Mouse (Mus musculus) cortical plate, adult 2 months (tissue): Measurements from ENCODE around the gene Aldh3b1. TPM values are rescaled to one million over a fixed set of nuclear protein-coding genes. Genes with fewer than 3 reads are reported as not detected.
"Not testable (repeated sequence)": the region's sequence is repeated elsewhere in the genome, so short reads cannot be mapped to it uniquely, and the experiment has no call there.

Experiments used
- H3K27ac ChIP-seq: fragments of 200-500 bp; 2 replicates; pipeline ENCODE4 v1.5.1; 2012; ENCODE audit warnings: low read length, control low read depth, inconsistent platforms; ENCODE audit not compliant: insufficient read depth
- H3K4me1 ChIP-seq: fragments of 200-500 bp; 2 replicates; pipeline ENCODE4 v1.6.1; 2011; ENCODE audit warnings: low read length; ENCODE audit not compliant: control insufficient read depth, insufficient read depth
- H3K4me3 ChIP-seq: fragments of 200-500 bp; 2 replicates; pipeline ENCODE4 v1.5.1; 2011; ENCODE audit warnings: mild to moderate bottlenecking, low read length, control low read depth; ENCODE audit not compliant: insufficient read depth
- CTCF ChIP-seq: fragments of 200-500 bp; IDR thresholded peaks from 2 replicates; pipeline ENCODE4 v1.5.1; 2011; ENCODE audit warnings: mild to moderate bottlenecking, control low read depth, low read length; ENCODE audit not compliant: insufficient read depth; ENCODE audit errors: extremely low read depth
- POLR2A ChIP-seq: fragments of 200-500 bp; IDR thresholded peaks from 2 replicates; pipeline ENCODE4 v1.6.1; 2011; ENCODE audit warnings: mild to moderate bottlenecking, low read length, control low read depth; ENCODE audit not compliant: insufficient read depth; ENCODE audit errors: extremely low read depth
- polyA plus RNA-seq: library from polyadenylated mRNA; depleted of rRNA; stranded (reverse); fragments of >200 nt; gene quantifications from 2 replicates; pipeline ENCODE4 v1.2.3, GENCODE M21; 2012

Gene Aldh3b1
- polyA plus RNA-seq, 1 experiment: 8.1 TPM

DNA sequence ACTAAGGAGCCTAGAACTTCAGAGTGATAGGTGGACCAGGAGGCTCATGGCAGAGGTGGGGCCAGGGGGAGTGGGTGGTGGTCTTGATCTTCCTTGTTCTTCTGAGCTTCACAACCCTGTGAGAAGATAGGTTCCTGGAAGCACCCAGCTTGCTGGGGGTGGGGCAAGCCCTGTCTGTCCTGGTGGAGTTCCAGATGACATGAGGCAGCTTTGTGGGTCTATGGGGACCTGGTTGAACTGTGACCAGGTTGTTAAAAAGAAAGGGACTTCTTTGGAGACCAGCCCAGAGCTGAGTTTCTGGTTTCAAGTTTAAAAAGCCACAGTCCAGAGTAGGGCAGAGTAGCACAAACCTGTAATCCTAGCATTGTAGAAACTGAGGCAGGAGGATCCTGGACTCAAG is 29.4 kb upstream of the Aldh3b1 start:
- TF ChIP-seq POLR2A (no peak), CTCF (no peak)
- Histone ChIP-seq H3K4me3 (no peak overlapping the region), H3K4me1 (no peaks in the 10 kb centered on the region), H3K27ac (no peak overlapping the region)

DNA sequence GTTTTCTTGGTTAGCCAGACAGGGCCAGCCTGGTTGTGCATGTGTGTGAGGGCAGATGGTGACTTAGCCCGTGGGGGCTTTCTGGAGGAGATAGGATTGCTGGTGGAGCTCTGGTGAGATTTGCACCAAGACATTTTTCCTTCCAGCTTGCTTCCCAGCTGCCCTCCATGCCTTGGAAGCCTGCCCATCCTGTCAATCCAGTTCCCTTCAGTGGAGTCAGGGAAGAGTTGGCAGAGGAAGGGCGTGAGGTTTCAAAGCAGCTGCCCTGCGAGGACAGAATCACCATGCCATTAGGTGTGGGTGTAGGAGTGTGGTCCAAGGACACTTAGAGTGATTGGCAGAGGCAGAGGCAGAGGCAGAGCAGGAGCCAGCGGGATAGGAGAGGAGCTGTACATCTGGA is 28.9 kb upstream of the Aldh3b1 start, which contains the start of gene Aldh3b3:
Gene Aldh3b3 (plus strand): TSS at position 176 of the 400 bp plus-strand sequence.
- Histone ChIP-seq H3K27ac (no peak within 1 kb of the TSS), H3K4me3 (no peak within 1 kb of the TSS), H3K4me1 (no peaks in the 10 kb centered on the region)
- TF ChIP-seq CTCF (no peak), POLR2A (no peak)

DNA sequence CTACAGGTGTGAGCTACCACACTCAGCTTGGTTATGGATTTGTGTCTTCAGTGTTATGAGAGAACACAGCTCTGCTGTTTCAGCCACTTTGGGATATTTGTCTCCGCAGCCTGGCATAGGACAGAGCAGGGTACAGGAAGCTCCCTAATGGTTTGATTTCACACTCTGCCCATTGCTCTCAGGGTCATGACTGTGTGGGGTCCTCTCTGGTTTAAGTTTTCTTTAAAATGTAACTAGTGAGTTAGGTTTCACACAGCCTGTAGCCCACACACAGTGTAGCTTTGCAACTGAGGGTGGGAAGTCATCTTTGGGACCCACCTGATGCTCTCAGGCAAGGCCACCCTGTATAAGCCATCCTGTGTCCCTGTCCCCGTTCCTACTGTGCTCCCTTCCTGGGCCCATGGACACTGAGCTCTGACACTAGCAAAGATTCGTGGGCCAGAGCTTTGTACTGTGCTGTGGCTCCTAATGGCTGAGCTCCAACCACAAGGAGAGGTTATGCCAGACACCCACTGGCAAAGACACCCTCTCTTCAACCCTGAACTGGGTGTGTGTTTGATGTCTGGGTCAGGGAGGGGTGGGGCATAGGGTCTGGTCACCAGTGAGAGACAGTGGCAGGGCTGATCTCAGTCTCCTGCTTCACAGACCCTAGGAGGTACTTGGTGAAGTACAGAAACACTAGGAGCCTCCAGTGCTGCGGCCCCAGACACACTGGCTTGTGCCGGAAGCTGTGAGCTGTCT is 27.9 kb upstream of the Aldh3b1 start:
- H3K27ac ChIP-seq, H3K4me3 ChIP-seq, H3K4me1 ChIP-seq: not testable (repeated sequence)

DNA sequence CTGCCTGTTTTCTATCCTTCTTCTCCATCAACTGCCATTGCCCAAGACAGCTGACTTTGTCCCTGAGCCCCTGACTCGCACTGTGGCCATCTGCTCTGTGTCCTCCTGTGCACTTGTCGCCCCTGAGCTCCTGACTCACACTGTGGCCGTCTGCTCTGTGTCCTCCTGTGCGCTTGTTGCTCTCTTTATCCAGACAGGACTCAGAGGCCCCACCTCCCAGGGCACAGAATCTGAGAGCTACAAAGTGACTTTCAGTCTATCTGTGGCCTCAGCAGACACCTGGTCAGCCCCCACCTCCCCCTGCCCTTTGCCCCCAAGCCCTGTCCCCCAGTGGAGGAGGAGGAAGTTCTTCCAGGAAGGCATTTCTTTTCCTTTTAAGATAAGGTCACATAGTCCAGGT is 26.2 kb upstream of the Aldh3b1 start:
- no peaks in the 10 kb centered on the region for H3K4me1 ChIP-seq
- TF ChIP-seq CTCF (no peak), POLR2A (no peak)
- no peak overlapping the region for H3K27ac ChIP-seq
- H3K4me3 ChIP-seq: no peak overlapping the region

GRCm38 (mm10) chr19:3955033-3955432 is 25.4 kb upstream of the Aldh3b1 start:
- no peak overlapping the region for H3K4me3 ChIP-seq
- no peaks in the 10 kb centered on the region for H3K4me1 ChIP-seq
- H3K27ac ChIP-seq: no peak overlapping the region
- TF ChIP-seq CTCF (no peak), POLR2A (no peak)

GRCm38 (mm10) chr19:3952099-3952498 is 22.5 kb upstream of the Aldh3b1 start:
- H3K4me1 ChIP-seq: no peaks in the 10 kb centered on the region
- H3K27ac ChIP-seq: no peak overlapping the region
- TF ChIP-seq POLR2A (no peak), CTCF (no peak)
- H3K4me3 ChIP-seq: no peak overlapping the region

GRCm38 (mm10) chr19:3951461-3951860 is 21.9 kb upstream of the Aldh3b1 start:
- no peaks in the 10 kb centered on the region for H3K4me1 ChIP-seq
- no peak overlapping the region for H3K27ac ChIP-seq
- TF ChIP-seq CTCF (no peak), POLR2A (no peak)
- no peak overlapping the region for H3K4me3 ChIP-seq

DNA sequence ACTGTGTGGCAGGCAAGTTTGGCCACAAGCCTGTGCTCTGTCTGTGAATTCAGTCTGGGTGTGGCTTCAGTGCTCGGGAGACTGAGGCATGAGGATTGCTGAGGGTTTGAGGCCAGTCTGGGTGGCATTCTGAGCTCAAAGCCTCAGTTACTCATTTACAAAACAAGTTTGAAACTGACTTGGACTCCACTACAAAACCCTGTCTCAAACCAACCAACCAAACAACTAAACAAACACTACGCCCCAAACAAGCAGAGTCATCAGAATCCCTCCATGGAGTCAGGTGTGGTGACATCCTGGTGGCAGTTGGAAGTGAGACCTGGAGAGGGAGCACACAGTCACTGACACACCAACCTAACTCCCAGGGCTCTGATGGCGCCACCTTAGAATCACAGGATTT is 20.7 kb upstream of the Aldh3b1 start:
- H3K4me1 ChIP-seq: no peaks in the 10 kb centered on the region
- H3K4me3 ChIP-seq: no peak overlapping the region
- TF ChIP-seq POLR2A (no peak), CTCF (no peak)
- no peak overlapping the region for H3K27ac ChIP-seq

GRCm38 (mm10) chr19:3948546-3948945 is 18.9 kb upstream of the Aldh3b1 start:
- TF ChIP-seq CTCF (no peak), POLR2A (no peak)
- no peaks in the 10 kb centered on the region for H3K4me1 ChIP-seq
- no peak overlapping the region for H3K27ac ChIP-seq
- no peak overlapping the region for H3K4me3 ChIP-seq

DNA sequence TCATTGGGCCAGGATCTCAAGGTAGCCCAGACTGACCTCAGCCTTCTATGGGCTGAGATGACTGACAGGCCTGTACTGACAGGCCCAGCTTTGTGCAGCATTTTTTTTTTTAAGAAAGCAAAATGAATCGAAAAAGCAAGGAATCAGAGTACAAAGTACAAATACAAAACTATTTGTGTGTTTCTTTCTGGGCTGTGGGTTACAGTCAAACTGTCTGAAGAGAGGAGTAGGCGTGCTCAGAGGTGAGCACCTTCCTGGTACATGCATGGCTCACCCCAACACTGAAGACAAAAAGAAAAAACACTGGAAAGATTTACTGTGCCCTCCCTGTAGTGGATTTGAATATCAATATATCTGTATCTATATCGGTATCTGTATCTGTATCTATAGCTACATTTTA is 18.2 kb upstream of the Aldh3b1 start:
- no peak overlapping the region for H3K4me3 ChIP-seq
- no peak overlapping the region for H3K27ac ChIP-seq
- TF ChIP-seq CTCF (no peak), POLR2A (no peak)
- no peaks in the 10 kb centered on the region for H3K4me1 ChIP-seq
